Mouse (Mus musculus) olfactory bulb, adult 2 months (tissue): Measurements from ENCODE around the gene Coq4. TPM values are rescaled to one million over a fixed set of nuclear protein-coding genes. Genes with fewer than 3 reads are reported as not detected.
A peak's percentile ranks its signal among the peaks of the same experiment; 100 is the strongest.

Experiments used
- H3K27ac ChIP-seq: fragments of 200-500 bp; 2 replicates; pipeline ENCODE4 v1.5.1; 2012; ENCODE audit warnings: low read depth, low read length; ENCODE audit not compliant: insufficient read depth
- H3K4me1 ChIP-seq: fragments of 200-500 bp; 2 replicates; pipeline ENCODE4 v1.6.1; 2012; ENCODE audit warnings: low read length; ENCODE audit not compliant: control insufficient read depth, insufficient read depth
- H3K4me3 ChIP-seq: fragments of 200-500 bp; 2 replicates; pipeline ENCODE4 v1.5.1; 2012; ENCODE audit warnings: mild to moderate bottlenecking, low read depth, low read length, moderate library complexity; ENCODE audit not compliant: insufficient read depth
- CTCF ChIP-seq: fragments of 200-500 bp; IDR thresholded peaks from 2 replicates; pipeline ENCODE4 v1.5.1; 2012; ENCODE audit warnings: low read depth, mild to moderate bottlenecking, low read length, moderate library complexity; ENCODE audit not compliant: insufficient read depth
- POLR2A ChIP-seq: fragments of 200-500 bp; IDR thresholded peaks from 2 replicates; pipeline ENCODE4 v1.6.1; 2012; ENCODE audit warnings: mild to moderate bottlenecking, low read depth, low read length, moderate library complexity; ENCODE audit not compliant: insufficient read depth
- WGBS: fragments of 180-500 bp; shearing (Covaris S2); methylation state at CpG from one replicate; pipeline ENCODE4 v1.1.7; 2018; 5-methylcytosine and 5-hydroxymethylcytosine counted together
- polyA plus RNA-seq: library from polyadenylated mRNA; stranded (reverse); fragments of >200 nt; gene quantifications from 2 replicates; pipeline ENCODE4 v1.2.4, GENCODE M21; 2012; ENCODE audit warnings: low replicate concordance; ENCODE audit not compliant: missing spikeins, insufficient read depth, insufficient read length

The Coq4 gene
- polyA plus RNA-seq, 1 experiment = not detected

DNA sequence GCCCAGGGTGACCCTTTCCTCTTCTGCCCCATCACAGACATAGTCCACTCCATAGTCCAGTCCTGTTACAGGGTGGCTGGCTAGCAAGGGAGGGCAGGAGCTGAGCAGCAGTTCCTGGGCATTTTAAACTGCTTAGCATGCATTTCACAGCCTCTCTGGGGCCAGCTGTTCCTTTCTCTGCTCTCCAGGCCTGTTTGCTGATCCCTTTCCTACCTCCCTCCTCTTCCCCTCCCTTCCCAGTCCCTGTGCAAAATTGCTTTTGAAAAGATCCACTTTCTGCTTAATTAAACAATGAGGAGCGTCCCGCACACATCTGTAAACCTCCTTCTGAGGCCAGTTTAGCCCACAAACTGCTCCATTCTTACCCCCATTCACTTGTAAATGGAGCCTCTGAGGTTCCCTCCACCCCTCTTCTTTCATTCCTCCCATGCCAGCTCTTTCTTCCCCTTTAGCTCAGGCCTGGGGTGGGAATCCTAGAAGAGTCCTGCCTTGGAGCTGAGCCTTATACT is 48.2 kb downstream of the Coq4 start:
- H3K27ac ChIP-seq = no peak overlapping the region
- TF ChIP-seq POLR2A = no peak
- no peak for TF ChIP-seq CTCF
- no peaks in the 10 kb centered on the region; the same call in 1 of the 2 replicates for H3K4me1 ChIP-seq
- WGBS = 18% methylated on average over 2 of the region's 2 CpGs
- H3K4me3 ChIP-seq = no peak overlapping the region

DNA sequence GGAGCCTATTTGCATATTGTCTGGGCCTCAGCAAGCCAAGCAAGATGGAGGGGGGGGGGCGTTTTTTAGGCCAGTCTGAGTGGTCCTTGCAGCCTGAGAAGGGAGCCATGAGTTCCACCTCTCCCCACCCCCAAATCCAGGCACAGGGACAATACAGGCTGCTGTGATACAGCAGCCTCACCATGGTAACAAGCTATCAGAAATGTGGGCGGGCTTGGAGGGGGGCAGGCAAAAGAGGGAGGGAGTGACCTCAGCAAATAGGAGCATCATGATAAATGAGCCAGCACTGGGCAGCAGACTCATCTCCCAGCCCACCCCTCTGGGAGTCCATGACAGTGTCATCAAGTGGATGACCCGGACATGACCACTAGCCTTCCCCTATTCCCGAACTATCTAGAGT is 52.2 kb downstream of the Coq4 start:
- H3K4me3 ChIP-seq = no peak overlapping the region
- H3K4me1 ChIP-seq = no peaks in the 10 kb centered on the region; the same call in 1 of the 2 replicates
- 47% methylated on average over 4 of the region's 4 CpGs for WGBS
- TF ChIP-seq CTCF (no peak), POLR2A (no peak)
- no peak overlapping the region for H3K27ac ChIP-seq

DNA sequence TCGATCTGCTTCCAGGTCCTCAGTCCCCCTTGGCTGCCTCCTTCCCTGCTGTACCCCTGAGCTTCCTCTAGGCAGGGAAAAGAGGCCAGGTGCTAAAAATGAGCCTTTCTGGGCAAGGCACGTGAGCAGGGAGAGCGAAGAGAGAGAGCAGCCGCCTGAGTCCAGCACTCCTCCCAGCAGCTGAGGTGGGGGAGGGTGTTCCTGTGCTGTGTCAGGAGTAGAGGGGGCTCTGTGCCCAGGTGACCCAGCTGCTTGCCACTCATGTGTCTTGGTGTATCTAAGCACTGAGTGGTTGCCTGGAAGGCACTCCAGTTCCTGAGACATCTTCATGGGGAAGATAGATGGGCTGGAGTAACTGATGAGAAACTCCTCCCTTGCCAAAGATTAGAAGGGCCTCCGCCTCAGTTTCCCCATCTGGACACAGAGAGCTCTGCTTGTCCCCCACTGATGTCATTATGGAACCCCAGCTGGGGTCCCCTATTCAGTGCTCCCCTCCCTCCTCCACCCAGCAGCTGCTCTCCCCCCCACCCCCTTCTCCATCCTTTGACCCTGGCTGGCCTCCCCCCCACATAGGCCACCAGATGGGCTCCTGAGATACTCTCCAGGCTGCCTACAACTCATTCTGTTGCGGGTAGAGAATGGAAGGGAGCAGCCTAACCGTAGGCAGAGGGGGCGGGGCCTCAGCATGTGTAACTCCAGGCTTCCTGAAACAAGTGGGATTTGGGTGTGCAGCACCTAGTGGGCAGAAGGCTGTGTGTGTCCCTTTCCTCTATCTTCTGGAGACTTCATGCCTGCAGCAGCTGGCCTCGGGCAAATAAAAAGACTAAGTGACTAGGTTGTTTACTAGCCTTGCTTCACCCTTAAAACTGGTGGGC is 56.2 kb downstream of the Coq4 start:
- no peak overlapping the region for H3K4me3 ChIP-seq
- 65% methylated on average over 9 of the region's 9 CpGs for WGBS
- H3K27ac ChIP-seq = no peak overlapping the region
- no peak for TF ChIP-seq CTCF
- no peak for TF ChIP-seq POLR2A
- H3K4me1 ChIP-seq = 0 out of 2 replicates have a peak, but pooled peaks cover 3% of the 10 kb centered on the region

DNA sequence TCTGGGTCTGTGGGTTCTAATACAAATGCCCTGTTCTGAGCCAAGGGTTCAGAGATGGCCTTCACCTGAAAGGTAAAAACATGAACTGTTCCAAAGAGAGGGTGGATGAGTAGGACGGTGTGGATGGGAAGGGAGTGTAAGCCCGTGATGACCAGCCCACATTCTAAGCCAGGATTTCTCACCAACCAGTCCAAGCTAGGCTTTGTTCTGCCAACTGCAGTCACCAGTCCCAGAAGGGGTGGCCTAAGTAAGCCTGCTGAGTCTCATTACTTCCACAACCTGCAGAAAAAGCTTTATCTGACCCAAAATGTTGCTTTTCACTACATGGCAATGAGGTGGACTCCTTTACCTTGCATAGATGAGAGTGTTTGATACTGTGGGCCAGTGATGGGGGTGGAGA is 56.8 kb downstream of the Coq4 start:
- WGBS = 88% methylated on average over 2 of the region's 2 CpGs
- 0 out of 2 replicates have a peak, but pooled peaks cover 3% of the 10 kb centered on the region for H3K4me1 ChIP-seq
- no peak overlapping the region for H3K4me3 ChIP-seq
- H3K27ac ChIP-seq = no peak overlapping the region
- TF ChIP-seq POLR2A = no peak
- no peak for TF ChIP-seq CTCF

DNA sequence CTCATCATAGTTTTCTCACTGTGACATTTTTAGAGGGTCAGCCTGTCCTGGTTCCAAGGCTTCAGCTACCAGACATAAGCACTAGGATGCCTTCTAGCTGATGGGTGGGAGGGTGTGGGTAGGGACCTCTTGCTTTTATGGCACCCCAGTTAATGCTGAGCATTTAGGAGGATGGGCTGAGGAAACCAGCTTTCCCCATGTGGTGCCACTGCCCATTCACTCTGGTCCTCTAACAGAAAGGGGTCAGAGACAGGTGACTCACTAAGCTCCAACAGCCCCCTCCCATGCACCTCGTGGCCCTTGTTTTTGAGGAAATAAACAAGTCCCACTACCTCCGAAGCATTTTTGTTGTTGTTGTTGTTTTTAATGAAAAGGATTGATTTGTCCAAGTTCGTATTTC is 57.4 kb downstream of the Coq4 start:
- H3K27ac ChIP-seq = no peak overlapping the region
- 76% methylated on average over 3 of the region's 3 CpGs for WGBS
- no peak for TF ChIP-seq CTCF
- no peak for TF ChIP-seq POLR2A
- no peak overlapping the region for H3K4me3 ChIP-seq
- H3K4me1 ChIP-seq = 0 out of 2 replicates have a peak, but pooled peaks cover 3% of the 10 kb centered on the region

DNA sequence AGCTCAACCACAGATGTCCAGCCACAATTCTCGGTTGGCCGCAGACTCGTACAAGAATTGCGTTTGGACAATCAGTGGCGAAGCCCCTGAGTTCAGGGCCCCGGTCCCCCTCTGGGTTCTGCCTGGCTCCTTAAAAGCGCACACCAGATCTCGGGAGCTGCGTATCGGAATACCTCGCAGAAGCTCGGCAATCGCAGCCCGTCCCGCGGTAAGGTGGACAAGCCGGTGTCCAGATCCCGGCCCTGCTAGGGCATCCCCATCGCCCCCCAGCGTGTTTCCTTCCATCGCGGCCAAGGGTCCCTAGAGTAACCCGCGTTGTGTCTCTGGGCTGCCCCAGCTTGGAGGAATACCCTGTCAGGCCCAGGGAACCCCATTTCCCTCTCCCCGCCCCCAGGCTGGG is 58.3 kb downstream of the Coq4 start:
- TF ChIP-seq CTCF = no peak
- TF ChIP-seq POLR2A = no peak
- Histone ChIP-seq H3K4me3 (peak overlapping the region; percentile 23), H3K27ac (no peak overlapping the region), H3K4me1 (0 out of 2 replicates have a peak, but pooled peaks cover 3% of the 10 kb centered on the region)
- WGBS = 53% methylated on average over 25 of the region's 25 CpGs

DNA sequence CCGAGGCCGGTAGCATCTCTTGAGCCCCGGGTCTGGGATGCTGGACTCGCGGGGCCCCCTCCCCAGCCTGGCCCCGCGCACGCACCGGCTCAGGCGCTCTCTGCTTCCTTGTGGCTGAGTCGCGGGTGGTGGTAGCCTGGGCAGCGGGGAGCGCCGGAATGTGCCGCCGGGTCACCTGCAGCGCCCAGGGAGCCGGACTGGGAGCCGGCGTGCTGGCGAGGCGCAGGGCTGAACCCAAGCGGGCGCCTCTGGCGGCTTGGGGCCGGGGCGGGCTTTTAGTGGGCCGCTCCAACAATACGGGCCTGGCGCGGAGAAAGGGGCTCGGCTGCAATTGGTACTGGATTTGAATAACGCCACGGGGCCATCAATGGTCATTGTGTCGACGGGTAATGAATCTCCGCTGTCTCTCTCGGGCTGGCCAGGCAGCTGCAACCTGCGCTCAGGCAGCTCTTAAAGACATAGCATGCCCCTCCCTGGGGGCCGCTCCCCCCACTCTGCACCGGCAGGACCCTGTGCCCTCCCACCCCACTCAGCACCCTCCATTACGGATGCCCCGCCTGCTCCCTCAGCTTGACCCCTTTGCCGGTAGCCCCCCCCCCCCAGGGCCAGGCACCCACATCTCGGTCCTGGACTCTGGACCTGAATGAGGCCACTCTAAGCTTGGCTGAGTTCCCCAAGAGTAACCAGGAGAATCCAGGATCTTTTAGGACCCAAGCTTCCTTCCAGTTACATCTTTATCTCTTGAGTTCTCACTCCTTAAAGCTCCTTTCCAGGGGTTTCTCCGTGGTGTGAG is 59.0 kb downstream of the Coq4 start:
- WGBS = 38% methylated on average over 47 of the region's 47 CpGs
- no peak overlapping the region for H3K27ac ChIP-seq

DNA sequence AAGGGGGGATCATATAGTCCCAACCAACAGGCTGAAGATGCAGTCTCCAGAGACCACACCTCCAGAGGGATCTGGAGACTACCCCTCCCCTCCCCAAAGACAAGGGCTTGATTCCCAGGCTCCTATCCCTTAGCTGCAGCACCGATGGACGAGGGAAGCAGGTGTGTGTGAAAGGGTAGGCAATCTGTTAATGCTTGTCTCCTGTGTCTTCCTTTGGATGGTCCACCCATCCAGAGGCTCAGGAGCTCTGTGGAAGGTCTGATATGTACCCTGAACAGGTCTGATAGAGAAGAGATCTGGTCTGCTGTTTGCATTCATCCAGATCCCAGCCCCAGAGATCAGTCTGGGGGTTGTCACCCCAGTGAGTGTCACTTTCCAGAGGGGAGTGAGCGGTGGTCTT is 59.6 kb downstream of the Coq4 start:
- 0 out of 2 replicates have a peak, but pooled peaks cover 3% of the 10 kb centered on the region for H3K4me1 ChIP-seq
- no peak overlapping the region for H3K4me3 ChIP-seq
- H3K27ac ChIP-seq = no peak overlapping the region
- WGBS = 58% methylated on average over 3 of the region's 3 CpGs
- no peak for TF ChIP-seq POLR2A
- TF ChIP-seq CTCF = no peak

More for the DNA sequence above, 59.0 kb downstream of the Coq4 start:
- Histone ChIP-seq H3K4me3 (peak overlapping the region; percentile 23), H3K4me1 (0 out of 2 replicates have a peak, but pooled peaks cover 3% of the 10 kb centered on the region)
- TF ChIP-seq CTCF = no peak
- TF ChIP-seq POLR2A = no peak

Other genes with a start within 250 kb of the Coq4 start
- gene Rapgef1, start 167.8 kb upstream of the Coq4 start, polyA plus RNA-seq = 75.7 TPM in 1 of 2 replicates, not detected in the other
- not detected in 2 replicates for gene Gm13420, start 35.8 kb upstream of the Coq4 start, polyA plus RNA-seq
- not detected in 2 replicates for gene Gm13547, start 28.2 kb upstream of the Coq4 start, polyA plus RNA-seq
- not detected in 2 replicates for gene Trub2, start 1.0 kb downstream of the Coq4 start, polyA plus RNA-seq
- not detected in 2 replicates for gene Slc27a4, start 15.1 kb downstream of the Coq4 start, polyA plus RNA-seq
- not detected in 2 replicates for gene Urm1, start 32.6 kb downstream of the Coq4 start, polyA plus RNA-seq
- not detected in 2 replicates for gene Cercam, start 81.7 kb downstream of the Coq4 start, polyA plus RNA-seq
- gene Odf2, start 101.7 kb downstream of the Coq4 start, polyA plus RNA-seq = 472 TPM in 1 of 2 replicates, not detected in the other
- not detected in 2 replicates for gene Gle1, start 147.9 kb downstream of the Coq4 start, polyA plus RNA-seq
- gene Sptan1, start 178.1 kb downstream of the Coq4 start, polyA plus RNA-seq = 496 and 868 TPM in 2 replicates